Mouse (Mus musculus): ENCODE data around the gene Gm11563. TPM values are rescaled to one million over a fixed set of nuclear protein-coding genes. Genes with fewer than 3 reads are reported as not detected.
A peak's percentile ranks its signal among the peaks of the same experiment; 100 is the strongest.

The Gm11563 gene
- polyA plus RNA-seq, 1 experiment, result not detected

DNA sequence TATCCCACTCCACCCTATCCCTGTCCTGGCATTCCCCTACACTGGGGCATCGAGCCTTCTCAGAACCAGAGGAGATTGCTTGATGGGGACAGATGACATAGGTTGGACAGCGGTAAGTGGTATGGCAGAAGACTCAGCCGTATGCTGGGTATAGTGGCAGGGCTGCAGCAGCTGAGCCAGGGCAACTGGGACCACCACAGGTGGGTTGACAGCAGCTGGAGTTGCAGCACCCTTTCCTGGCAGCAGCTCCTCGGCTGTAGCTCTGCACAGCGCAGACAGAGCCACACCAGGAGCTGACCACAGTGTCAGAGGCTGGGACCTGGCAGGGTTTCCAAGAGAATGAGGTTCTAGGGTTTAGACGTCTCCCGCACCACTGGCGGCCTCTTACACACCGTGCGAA lies 4.0 kb upstream of the Gm11563 start:
- TF ChIP-seq CEBPB (IDR thresholded peaks at IDR 0.05; ENCODE audit: insufficient read depth, poor library complexity, severe bottlenecking), result no peak
- no peak for TF ChIP-seq E2F4 (IDR thresholded peaks at IDR 0.05; ENCODE audit: insufficient read depth)
- no peak for TF ChIP-seq MAX (IDR thresholded peaks at IDR 0.05; ENCODE audit: low read depth)
- no peak for TF ChIP-seq POLR2AphosphoS2 (IDR thresholded peaks at IDR 0.05; ENCODE audit: insufficient read length, low read depth)
- peak in 2 of 3 experiments; percentile 50 to 57 for TF ChIP-seq MYOG (IDR thresholded peaks at IDR 0.05; ENCODE audit: control insufficient read depth in 1 of 3, insufficient read depth in 1 of 3, insufficient read length in 2 of 3, low read depth in 2 of 3)
- TF ChIP-seq REST (IDR thresholded peaks at IDR 0.05; ENCODE audit: insufficient read depth, insufficient read length), result no peak
- TF ChIP-seq POLR2A (IDR thresholded peaks at IDR 0.05; ENCODE audit: insufficient read length, low read depth), result no peak
- TF ChIP-seq TCF12 (IDR thresholded peaks at IDR 0.05; ENCODE audit: insufficient read depth, poor library complexity, severe bottlenecking), result no peak
- TF ChIP-seq MYOD1 (IDR thresholded peaks at IDR 0.05; ENCODE audit: control insufficient read depth in 1 of 3, insufficient read length in 2 of 3, low read depth in 2 of 3), result peak in 1 of 3 experiments; percentile 69
- TF ChIP-seq TCF3 (IDR thresholded peaks at IDR 0.05; ENCODE audit: insufficient read length, low read depth), result no peak

GRCm38 (mm10) chr11:99659256-99659655 lies 496 bp upstream of the Gm11563 start:
- no peak overlapping the region for H3K4me3 ChIP-seq
- no peaks in the 10 kb centered on the region for H3K36me3 ChIP-seq (ENCODE audit: control insufficient read depth, insufficient read depth)
- no peak for TF ChIP-seq MYOG (IDR thresholded peaks at IDR 0.05; ENCODE audit: control insufficient read depth in 1 of 3, insufficient read depth in 1 of 3, insufficient read length in 2 of 3, low read depth in 2 of 3)
- TF ChIP-seq POLR2AphosphoS2 (IDR thresholded peaks at IDR 0.05; ENCODE audit: insufficient read length, low read depth), result no peak
- no peak for TF ChIP-seq REST (IDR thresholded peaks at IDR 0.05; ENCODE audit: insufficient read depth, insufficient read length)
- no peak for TF ChIP-seq MYOD1 (IDR thresholded peaks at IDR 0.05; ENCODE audit: control insufficient read depth in 1 of 3, insufficient read length in 2 of 3, low read depth in 2 of 3)
- TF ChIP-seq TCF12 (IDR thresholded peaks at IDR 0.05; ENCODE audit: insufficient read depth, poor library complexity, severe bottlenecking), result no peak
- no peak for TF ChIP-seq CEBPB (IDR thresholded peaks at IDR 0.05; ENCODE audit: insufficient read depth, poor library complexity, severe bottlenecking)
- TF ChIP-seq USF1 (IDR thresholded peaks at IDR 0.05; ENCODE audit: low read depth), result no peak
- no peak for TF ChIP-seq SRF (IDR thresholded peaks at IDR 0.05; ENCODE audit: control insufficient read depth, insufficient read length, low read depth)

More for the DNA sequence above, 4.0 kb upstream of the Gm11563 start:
- H3K4me2 ChIP-seq (ENCODE audit: low read depth), result no peak overlapping the region
- no peaks in the 10 kb centered on the region for H3K27me3 ChIP-seq (ENCODE audit: control insufficient read depth, insufficient read depth, insufficient read length)
- no peaks in the 10 kb centered on the region for H3K79me2 ChIP-seq (ENCODE audit: control insufficient read depth, insufficient read depth)
- H3ac ChIP-seq (ENCODE audit: control insufficient read depth, insufficient read length), result no peak overlapping the region
- H3K4me3 ChIP-seq, result no peak overlapping the region
- H3K36me3 ChIP-seq (ENCODE audit: control insufficient read depth, insufficient read depth), result no peaks in the 10 kb centered on the region

DNA sequence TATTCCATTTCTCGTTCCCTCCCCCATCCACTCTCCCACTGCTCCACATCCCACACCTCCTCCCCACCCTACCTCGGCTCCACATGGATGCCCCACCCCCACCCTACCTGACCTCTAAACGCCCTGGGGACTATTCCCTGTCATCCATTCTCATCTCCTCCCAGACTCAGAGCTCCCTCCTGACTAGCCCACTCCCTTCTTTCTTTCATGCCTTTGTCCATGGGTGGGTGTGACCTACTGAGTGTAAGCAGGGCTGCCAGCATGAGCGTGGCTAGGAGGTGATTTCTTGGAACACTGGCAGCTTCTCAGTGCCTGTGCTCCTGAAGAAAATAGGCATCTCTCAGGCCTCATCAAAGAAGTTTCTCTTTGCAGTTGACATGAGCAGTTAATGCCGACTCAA lies 1.7 kb downstream of the Gm11563 start:
- H3ac ChIP-seq (ENCODE audit: control insufficient read depth, insufficient read length), result no peak overlapping the region
- no peaks in the 10 kb centered on the region for H3K36me3 ChIP-seq (ENCODE audit: control insufficient read depth, insufficient read depth)
- no peak overlapping the region for H3K4me2 ChIP-seq (ENCODE audit: low read depth)
- no peaks in the 10 kb centered on the region for H3K27me3 ChIP-seq (ENCODE audit: control insufficient read depth, insufficient read depth, insufficient read length)
- H3K4me3 ChIP-seq, result no peak overlapping the region
- TF ChIP-seq CEBPB (IDR thresholded peaks at IDR 0.05; ENCODE audit: insufficient read depth, poor library complexity, severe bottlenecking), result no peak
- no peak for TF ChIP-seq TCF12 (IDR thresholded peaks at IDR 0.05; ENCODE audit: insufficient read depth, poor library complexity, severe bottlenecking)
- no peak for TF ChIP-seq POLR2A (IDR thresholded peaks at IDR 0.05; ENCODE audit: insufficient read length, low read depth)
- no peak for TF ChIP-seq SRF (IDR thresholded peaks at IDR 0.05; ENCODE audit: control insufficient read depth, insufficient read length, low read depth)
- TF ChIP-seq REST (IDR thresholded peaks at IDR 0.05; ENCODE audit: insufficient read depth, insufficient read length), result no peak
- TF ChIP-seq E2F4 (IDR thresholded peaks at IDR 0.05; ENCODE audit: insufficient read depth), result no peak
- TF ChIP-seq MAX (IDR thresholded peaks at IDR 0.05; ENCODE audit: low read depth), result no peak
- no peak for TF ChIP-seq TCF3 (IDR thresholded peaks at IDR 0.05; ENCODE audit: insufficient read length, low read depth)
- TF ChIP-seq USF1 (IDR thresholded peaks at IDR 0.05; ENCODE audit: low read depth), result no peak
- TF ChIP-seq MYOG (IDR thresholded peaks at IDR 0.05; ENCODE audit: control insufficient read depth in 1 of 3, insufficient read depth in 1 of 3, insufficient read length in 2 of 3, low read depth in 2 of 3), result no peak
- no peak for TF ChIP-seq POLR2AphosphoS2 (IDR thresholded peaks at IDR 0.05; ENCODE audit: insufficient read length, low read depth)
- TF ChIP-seq MYOD1 (IDR thresholded peaks at IDR 0.05; ENCODE audit: control insufficient read depth in 1 of 3, insufficient read length in 2 of 3, low read depth in 2 of 3), result no peak
- H3K79me2 ChIP-seq (ENCODE audit: control insufficient read depth, insufficient read depth), result no peaks in the 10 kb centered on the region

More at GRCm38 (mm10) chr11:99659256-99659655, 496 bp upstream of the Gm11563 start:
- no peaks in the 10 kb centered on the region for H3K27me3 ChIP-seq (ENCODE audit: control insufficient read depth, insufficient read depth, insufficient read length)
- no peak overlapping the region for H3K4me2 ChIP-seq (ENCODE audit: low read depth)
- H3K79me2 ChIP-seq (ENCODE audit: control insufficient read depth, insufficient read depth), result no peaks in the 10 kb centered on the region
- H3ac ChIP-seq (ENCODE audit: control insufficient read depth, insufficient read length), result no peak overlapping the region

DNA sequence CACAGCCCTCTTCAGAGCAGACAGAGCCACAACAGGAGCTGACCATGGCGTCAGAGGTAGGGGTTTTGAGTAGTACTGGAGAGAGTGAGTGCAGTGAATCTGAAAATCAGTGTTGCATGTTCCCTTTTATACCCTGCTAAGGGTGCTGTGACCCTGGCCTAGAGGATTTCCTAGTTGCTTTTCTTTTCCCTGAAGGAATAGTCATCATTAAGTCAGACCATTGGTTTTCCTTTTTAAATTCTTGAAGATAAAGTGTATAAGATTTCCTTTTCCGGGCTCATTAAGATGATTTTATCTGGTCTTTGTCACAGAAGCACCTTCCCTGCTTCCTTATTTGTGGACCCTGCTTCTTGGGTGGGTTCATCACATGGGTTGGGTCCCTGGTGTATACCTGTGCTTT lies 8.6 kb downstream of the Gm11563 start, which contains the start of gene Gm11555:
Gene Gm11555 (minus strand): TSS at position 101 of the 400 bp plus-strand sequence.
- Histone ChIP-seq H3K4me3 (no peak within 1 kb of the TSS), H3K4me2 (ENCODE audit: low read depth) (no peak within 1 kb of the TSS), H3K36me3 (ENCODE audit: control insufficient read depth, insufficient read depth) (no peaks in the 10 kb centered on the region), H3K27me3 (ENCODE audit: control insufficient read depth, insufficient read depth, insufficient read length) (no peaks in the 10 kb centered on the region), H3ac (ENCODE audit: control insufficient read depth, insufficient read length) (no peak within 1 kb of the TSS), H3K79me2 (ENCODE audit: control insufficient read depth, insufficient read depth) (no peaks in the 10 kb centered on the region)
- TF ChIP-seq SRF (IDR thresholded peaks at IDR 0.05; ENCODE audit: control insufficient read depth, insufficient read length, low read depth) (no peak), USF1 (IDR thresholded peaks at IDR 0.05; ENCODE audit: low read depth) (no peak), MYOD1 (IDR thresholded peaks at IDR 0.05; ENCODE audit: control insufficient read depth in 1 of 3, insufficient read length in 2 of 3, low read depth in 2 of 3) (no peak), TCF3 (IDR thresholded peaks at IDR 0.05; ENCODE audit: insufficient read length, low read depth) (no peak), REST (IDR thresholded peaks at IDR 0.05; ENCODE audit: insufficient read depth, insufficient read length) (no peak), POLR2A (IDR thresholded peaks at IDR 0.05; ENCODE audit: insufficient read length, low read depth) (no peak), CEBPB (IDR thresholded peaks at IDR 0.05; ENCODE audit: insufficient read depth, poor library complexity, severe bottlenecking) (no peak), MAX (IDR thresholded peaks at IDR 0.05; ENCODE audit: low read depth) (no peak)

- no peak overlapping the region for H3K4me3 ChIP-seq
- TF ChIP-seq MYOD1 (IDR thresholded peaks at IDR 0.05; ENCODE audit: control insufficient read depth in 1 of 3, insufficient read length in 2 of 3, low read depth in 2 of 3), result peak in 1 of 3 experiments; percentile 26
- TF ChIP-seq MAX (IDR thresholded peaks at IDR 0.05; ENCODE audit: low read depth), result no peak
- TF ChIP-seq POLR2A (IDR thresholded peaks at IDR 0.05; ENCODE audit: insufficient read length, low read depth), result no peak
- no peak for TF ChIP-seq SRF (IDR thresholded peaks at IDR 0.05; ENCODE audit: control insufficient read depth, insufficient read length, low read depth)
- TF ChIP-seq MYOG (IDR thresholded peaks at IDR 0.05; ENCODE audit: control insufficient read depth in 1 of 3, insufficient read depth in 1 of 3, insufficient read length in 2 of 3, low read depth in 2 of 3), result peak in 2 of 3 experiments; percentile 3 to 54
- TF ChIP-seq CEBPB (IDR thresholded peaks at IDR 0.05; ENCODE audit: insufficient read depth, poor library complexity, severe bottlenecking), result no peak
Measured at GRCm38 (mm10) chr11:99646444-99646843, 12.3 kb downstream of the Gm11563 start.

More at GRCm38 (mm10) chr11:99646444-99646843, 12.3 kb downstream of the Gm11563 start:
- H3K36me3 ChIP-seq (ENCODE audit: control insufficient read depth, insufficient read depth), result no peaks in the 10 kb centered on the region
- no peaks in the 10 kb centered on the region for H3K79me2 ChIP-seq (ENCODE audit: control insufficient read depth, insufficient read depth)
- no peaks in the 10 kb centered on the region for H3K27me3 ChIP-seq (ENCODE audit: control insufficient read depth, insufficient read depth, insufficient read length)
- no peak overlapping the region for H3K4me2 ChIP-seq (ENCODE audit: low read depth)
- H3ac ChIP-seq (ENCODE audit: control insufficient read depth, insufficient read length), result no peak overlapping the region
